Mouse (Mus musculus): ENCODE measurements around the gene Tmem170. TPM values are rescaled to one million over a fixed set of nuclear protein-coding genes. Genes with fewer than 3 reads are reported as not detected.
"Not testable (repeated sequence)": the region's sequence is repeated elsewhere in the genome, so short reads cannot be mapped to it uniquely, and the experiment has no call there.

Gene Tmem170
- total RNA-seq, 2 experiments from 2014 or later = 1.8 to 2.3 TPM

GRCm38 (mm10) chr8:111875758-111876157, 792 bp downstream of the Tmem170 start:
- no peak for DNase-seq

- DNase-seq = no peak
These were observed 5.3 kb downstream of the Tmem170 start for GRCm38 (mm10) chr8:111871278-111871677.

- no peak for DNase-seq
These were observed 6.2 kb downstream of the Tmem170 start for GRCm38 (mm10) chr8:111870379-111870778.

GRCm38 (mm10) chr8:111868664-111869063, 7.9 kb downstream of the Tmem170 start:
- no peak for DNase-seq

- no peak for DNase-seq
These were observed 10.7 kb downstream of the Tmem170 start for GRCm38 (mm10) chr8:111865857-111866256.

- DNase-seq = no peak
These were observed 11.3 kb downstream of the Tmem170 start for GRCm38 (mm10) chr8:111865130-111865852.

- DNase-seq = no peak
These were observed 11.9 kb downstream of the Tmem170 start for GRCm38 (mm10) chr8:111864648-111865047.

GRCm38 (mm10) chr8:111863280-111863679, 13.3 kb downstream of the Tmem170 start:
- no peak for DNase-seq

- no peak for DNase-seq
These were observed 20.6 kb downstream of the Tmem170 start for GRCm38 (mm10) chr8:111855977-111856376.

- peak; percentile 92 for DNase-seq
These were observed 22.6 kb downstream of the Tmem170 start, which contains the start of gene Cfdp1 for GRCm38 (mm10) chr8:111853861-111854501. Gene Cfdp1 (minus strand): TSS chr8:111854291.

GRCm38 (mm10) chr8:111853219-111853618, 23.3 kb downstream of the Tmem170 start:
- DNase-seq = not testable (repeated sequence)

- DNase-seq = no peak
These were observed 29.8 kb downstream of the Tmem170 start for GRCm38 (mm10) chr8:111846746-111847145.

- DNase-seq = no peak
These were observed 41.0 kb downstream of the Tmem170 start for GRCm38 (mm10) chr8:111835540-111835939.

- peak; percentile 20 for DNase-seq
These were observed 42.5 kb downstream of the Tmem170 start for GRCm38 (mm10) chr8:111834011-111834410.

GRCm38 (mm10) chr8:111832983-111833382, 43.6 kb downstream of the Tmem170 start:
- DNase-seq = no peak

- no peak for DNase-seq
These were observed 44.6 kb downstream of the Tmem170 start for GRCm38 (mm10) chr8:111831996-111832395.

- DNase-seq = no peak
These were observed 48.0 kb downstream of the Tmem170 start for GRCm38 (mm10) chr8:111828595-111828994.

GRCm38 (mm10) chr8:111825219-111825618, 51.3 kb downstream of the Tmem170 start:
- peak; percentile 31 for DNase-seq

GRCm38 (mm10) chr8:111824334-111824733, 52.2 kb downstream of the Tmem170 start:
- DNase-seq = no peak

- DNase-seq = no peak
These were observed 55.4 kb downstream of the Tmem170 start for GRCm38 (mm10) chr8:111821199-111821598.

- DNase-seq = no peak
These were observed 55.9 kb downstream of the Tmem170 start for GRCm38 (mm10) chr8:111820691-111821090.

- DNase-seq = no peak
These were observed 56.5 kb downstream of the Tmem170 start for GRCm38 (mm10) chr8:111820018-111820417.

GRCm38 (mm10) chr8:111818556-111818955, 58.0 kb downstream of the Tmem170 start:
- DNase-seq = no peak

- DNase-seq = no peak
These were observed 61.5 kb downstream of the Tmem170 start for GRCm38 (mm10) chr8:111815078-111815477.
